Mouse (Mus musculus) liver, embryonic 16.5 days (tissue): ENCODE results near the gene Ppbp. TPM values are rescaled to one million over a fixed set of nuclear protein-coding genes. Genes with fewer than 3 reads are reported as not detected.
A peak's percentile ranks its signal among the peaks of the same experiment; 100 is the strongest.

Experiments used
- ATAC-seq: fragments of 200-750 bp; cut with Nextera tagmentation; 2 replicates; pipeline ENCODE4 v1.8.0; 2017; ENCODE audit warnings: low read depth, mild to moderate bottlenecking, moderate number of reproducible peaks, moderate library complexity
- H3K27ac ChIP-seq: fragments of 300-500 bp; sonication (generic); 2 replicates; pipeline ENCODE4 v1.5.1; 2014; ENCODE audit warnings: mild to moderate bottlenecking, low read length
- H3K27me3 ChIP-seq: fragments of 300-500 bp; sonication (generic); 2 replicates; pipeline ENCODE4 v1.6.1; 2014; ENCODE audit warnings: low read depth, low read length, mixed read lengths; ENCODE audit not compliant: control insufficient read depth, insufficient read depth
- H3K36me3 ChIP-seq: fragments of 300-500 bp; sonication (generic); 2 replicates; pipeline ENCODE4 v1.6.1; 2014; ENCODE audit warnings: mild to moderate bottlenecking; ENCODE audit not compliant: control insufficient read depth, insufficient read depth
- H3K4me1 ChIP-seq: fragments of 300-500 bp; sonication (generic); 2 replicates; pipeline ENCODE4 v1.6.1; 2014; ENCODE audit warnings: low read depth, low read length, mixed read lengths; ENCODE audit not compliant: control insufficient read depth
- H3K4me2 ChIP-seq: fragments of 300-500 bp; sonication (generic); 2 replicates; pipeline ENCODE4 v1.6.1; 2014; ENCODE audit warnings: low read depth, low read length, mixed read lengths
- H3K4me3 ChIP-seq: fragments of 300-500 bp; sonication (generic); 2 replicates; pipeline ENCODE4 v1.5.1; 2014; ENCODE audit warnings: low read depth, mild to moderate bottlenecking, low read length
- H3K9ac ChIP-seq: fragments of 300-500 bp; sonication (generic); 2 replicates; pipeline ENCODE4 v1.6.1; 2014; ENCODE audit warnings: low read depth, low read length
- H3K9me3 ChIP-seq: fragments of 300-500 bp; sonication (generic); replicated peaks from 2 replicates; pipeline ENCODE4 v1.6.1; 2016; ENCODE audit warnings: low read length; ENCODE audit not compliant: control insufficient read depth
- WGBS: fragments of 180-500 bp; shearing (Covaris S2); extraction: QIAGEN DNeasy Blood & Tissue Kit; methylation state at CpG from one replicate; pipeline ENCODE4 v1.1.7; 2014; ENCODE audit not compliant: insufficient replicate concordance; 5-methylcytosine and 5-hydroxymethylcytosine counted together
- polyA plus RNA-seq: library from polyadenylated mRNA; unstranded; fragments of >200 nt; fragmentation: Nextera tagmentation; extraction: Ambion mirVana; gene quantifications from 2 replicates; pipeline ENCODE4 v1.2.1, GENCODE M21; 2015

Ppbp gene
- polyA plus RNA-seq, 1 experiment from 2014 or later, result 133 TPM

DNA sequence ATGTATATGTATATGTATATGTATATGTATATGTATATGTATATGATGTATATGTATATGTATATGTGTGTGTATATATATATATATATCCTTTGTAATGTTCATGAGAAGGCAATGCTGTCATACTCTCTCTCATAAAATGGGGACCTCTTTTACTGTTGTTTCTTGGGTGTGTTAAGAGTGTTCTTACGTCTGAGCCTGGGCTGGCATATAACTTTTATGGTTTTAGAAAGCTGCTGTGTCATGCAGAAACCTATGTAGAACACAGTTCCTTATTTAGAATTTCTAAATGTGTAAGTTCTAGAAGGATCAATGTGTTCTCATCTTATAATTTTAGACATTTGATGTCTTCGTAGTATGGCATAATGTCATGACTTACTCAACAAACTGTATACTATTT, 7.5 kb upstream of the Ppbp start:
- no peak overlapping the region for H3K4me2 ChIP-seq
- 53% methylated on average over 2 of the region's 2 CpGs for WGBS
- H3K36me3 ChIP-seq, result no peaks in the 10 kb centered on the region
- peaks cover 9% of the 10 kb centered on the region for H3K27me3 ChIP-seq
- H3K9me3 ChIP-seq, result no peaks in the 10 kb centered on the region
- no peaks in the 10 kb centered on the region for H3K4me1 ChIP-seq
- H3K9ac ChIP-seq, result no peak overlapping the region
- ATAC-seq, result no peak
- H3K27ac ChIP-seq, result no peak overlapping the region
- H3K4me3 ChIP-seq, result no peak overlapping the region

DNA sequence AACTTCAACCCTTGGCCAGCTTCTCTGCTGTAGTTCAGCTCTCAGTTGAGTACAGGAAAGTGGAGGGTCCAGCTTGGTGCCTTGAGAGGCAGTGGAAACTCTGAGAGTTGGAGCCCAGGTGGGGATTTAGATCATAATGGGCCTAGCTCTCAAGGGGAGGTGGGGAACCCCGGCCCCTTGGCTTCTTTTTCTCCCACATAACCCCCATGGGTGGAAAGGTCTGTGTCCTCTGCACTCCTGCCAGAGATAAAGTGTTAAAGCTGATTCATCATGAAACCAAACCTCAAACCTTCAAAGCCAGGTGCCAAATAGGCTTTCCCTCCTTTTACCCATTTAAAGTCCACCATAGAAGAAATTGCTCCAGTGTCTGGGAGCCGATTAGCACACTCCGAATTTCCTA, 6.5 kb upstream of the Ppbp start:
- no peaks in the 10 kb centered on the region for H3K9me3 ChIP-seq
- H3K4me1 ChIP-seq, result no peaks in the 10 kb centered on the region
- 72% methylated on average over 3 of the region's 3 CpGs for WGBS
- no peak overlapping the region for H3K9ac ChIP-seq
- ATAC-seq, result no peak
- no peaks in the 10 kb centered on the region for H3K36me3 ChIP-seq
- no peak overlapping the region for H3K4me2 ChIP-seq
- peaks cover 9% of the 10 kb centered on the region for H3K27me3 ChIP-seq
- no peak overlapping the region for H3K27ac ChIP-seq
- no peak overlapping the region for H3K4me3 ChIP-seq

DNA sequence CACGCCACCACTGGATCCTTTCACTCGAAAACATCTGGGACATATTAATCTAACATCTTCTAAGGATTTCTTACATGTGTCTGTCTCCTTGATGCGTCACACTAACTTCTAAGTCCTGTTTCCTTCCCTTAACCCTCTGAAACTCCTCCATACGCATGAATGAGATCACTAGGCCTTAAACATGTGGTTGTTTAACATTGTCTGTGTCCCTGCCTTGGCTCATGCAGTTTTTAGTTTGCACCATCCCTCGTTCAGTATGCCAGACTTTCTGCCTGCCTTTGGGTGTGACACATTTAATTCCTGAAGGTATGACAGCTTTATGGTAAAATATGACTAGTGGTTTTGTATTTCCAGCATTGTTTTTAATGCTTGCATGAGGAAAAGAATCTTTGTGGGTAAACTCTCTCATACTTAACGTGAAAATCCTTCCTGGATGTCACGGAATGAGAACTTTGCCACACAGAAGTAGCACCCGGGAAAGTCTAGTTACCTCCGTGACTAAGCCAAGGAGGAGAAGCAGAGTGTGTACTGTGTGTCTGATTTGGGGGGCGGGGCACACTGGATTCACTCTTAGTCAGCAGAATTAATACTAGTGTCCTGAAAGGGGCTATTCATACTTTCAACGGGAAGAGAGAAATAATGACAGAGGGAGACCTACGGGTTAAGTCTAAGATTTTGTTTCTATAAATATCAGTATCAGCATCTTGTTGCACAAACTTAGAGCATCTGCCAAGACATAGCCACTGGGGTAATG, 4.2 kb upstream of the Ppbp start:
- 64% methylated on average over 12 of the region's 12 CpGs for WGBS
- Histone ChIP-seq H3K36me3 (no peaks in the 10 kb centered on the region), H3K27me3 (peaks cover 8% of the 10 kb centered on the region), H3K9me3 (no peaks in the 10 kb centered on the region), H3K4me3 (no peak overlapping the region), H3K9ac (no peak overlapping the region), H3K4me2 (no peak overlapping the region), H3K27ac (no peak overlapping the region), H3K4me1 (no peaks in the 10 kb centered on the region)
- no peak for ATAC-seq

DNA sequence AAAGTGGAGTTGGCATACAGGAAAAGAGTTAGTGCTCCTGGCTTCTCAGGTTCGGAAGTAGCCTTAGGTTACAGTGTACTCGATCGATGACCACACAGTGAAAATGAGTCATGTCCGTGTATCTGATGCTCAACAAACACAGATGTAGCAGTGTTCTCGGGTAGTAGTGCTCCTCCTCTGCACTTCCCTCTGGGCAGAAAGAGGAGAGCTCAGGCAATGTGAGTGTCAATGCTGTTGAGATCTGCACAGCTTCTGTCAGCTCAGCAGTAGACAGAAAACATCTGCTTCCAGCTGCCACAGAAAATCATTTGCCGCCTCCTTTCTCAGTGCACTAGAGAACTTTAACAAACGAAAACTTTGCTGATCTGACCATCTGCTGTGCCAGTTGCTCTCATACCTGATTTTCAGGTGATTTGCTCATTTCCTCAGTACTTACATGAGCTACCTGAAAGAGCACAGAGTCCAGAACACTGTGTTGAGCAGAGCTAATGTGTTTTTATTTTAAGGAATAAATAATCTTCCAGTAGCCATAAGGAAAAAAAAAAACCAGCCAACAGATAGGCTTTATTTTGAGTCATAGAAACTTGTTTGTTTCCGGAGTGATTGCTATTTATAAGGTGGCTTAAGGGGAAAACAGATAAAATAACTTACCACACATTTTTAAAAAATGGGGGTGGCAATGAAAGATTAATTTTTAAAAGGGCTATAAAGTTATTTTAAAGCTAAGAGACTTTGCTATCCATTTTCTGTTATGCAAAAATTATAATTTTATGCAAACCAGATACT, 2.3 kb upstream of the Ppbp start:
- ATAC-seq, result no peak
- Histone ChIP-seq H3K4me2 (no peak overlapping the region), H3K4me3 (no peak overlapping the region), H3K9ac (no peak overlapping the region), H3K27ac (no peak overlapping the region), H3K4me1 (no peaks in the 10 kb centered on the region), H3K27me3 (no peaks in the 10 kb centered on the region), H3K36me3 (no peaks in the 10 kb centered on the region), H3K9me3 (no peaks in the 10 kb centered on the region)
- 43% methylated on average over 8 of the region's 8 CpGs for WGBS

DNA sequence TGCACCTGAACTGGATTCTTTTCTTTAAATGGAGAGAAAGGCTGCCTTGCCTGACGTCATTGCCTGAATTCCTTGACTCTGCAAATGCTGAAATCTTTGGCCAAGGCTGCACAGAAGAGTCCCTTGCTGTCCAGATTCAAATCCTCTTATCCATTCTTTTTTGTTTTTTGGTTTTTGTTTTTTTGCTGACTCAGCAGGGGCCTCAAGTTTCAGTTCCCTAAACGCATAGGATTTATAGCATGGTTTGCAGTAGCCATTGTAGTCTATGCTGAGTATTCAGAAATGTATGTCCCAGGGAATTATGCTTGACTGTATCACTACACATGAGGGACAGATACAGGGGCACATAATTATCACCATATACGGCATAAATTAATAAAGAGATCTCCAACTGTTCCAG, 3.1 kb downstream of the Ppbp start:
- no peaks in the 10 kb centered on the region for H3K4me1 ChIP-seq
- 32% methylated on average over 3 of the region's 3 CpGs for WGBS
- ATAC-seq, result no peak
- no peak overlapping the region for H3K4me2 ChIP-seq
- H3K9ac ChIP-seq, result no peak overlapping the region
- no peak overlapping the region for H3K4me3 ChIP-seq
- H3K27me3 ChIP-seq, result no peaks in the 10 kb centered on the region
- no peaks in the 10 kb centered on the region for H3K36me3 ChIP-seq
- H3K9me3 ChIP-seq, result no peaks in the 10 kb centered on the region
- no peak overlapping the region for H3K27ac ChIP-seq

DNA sequence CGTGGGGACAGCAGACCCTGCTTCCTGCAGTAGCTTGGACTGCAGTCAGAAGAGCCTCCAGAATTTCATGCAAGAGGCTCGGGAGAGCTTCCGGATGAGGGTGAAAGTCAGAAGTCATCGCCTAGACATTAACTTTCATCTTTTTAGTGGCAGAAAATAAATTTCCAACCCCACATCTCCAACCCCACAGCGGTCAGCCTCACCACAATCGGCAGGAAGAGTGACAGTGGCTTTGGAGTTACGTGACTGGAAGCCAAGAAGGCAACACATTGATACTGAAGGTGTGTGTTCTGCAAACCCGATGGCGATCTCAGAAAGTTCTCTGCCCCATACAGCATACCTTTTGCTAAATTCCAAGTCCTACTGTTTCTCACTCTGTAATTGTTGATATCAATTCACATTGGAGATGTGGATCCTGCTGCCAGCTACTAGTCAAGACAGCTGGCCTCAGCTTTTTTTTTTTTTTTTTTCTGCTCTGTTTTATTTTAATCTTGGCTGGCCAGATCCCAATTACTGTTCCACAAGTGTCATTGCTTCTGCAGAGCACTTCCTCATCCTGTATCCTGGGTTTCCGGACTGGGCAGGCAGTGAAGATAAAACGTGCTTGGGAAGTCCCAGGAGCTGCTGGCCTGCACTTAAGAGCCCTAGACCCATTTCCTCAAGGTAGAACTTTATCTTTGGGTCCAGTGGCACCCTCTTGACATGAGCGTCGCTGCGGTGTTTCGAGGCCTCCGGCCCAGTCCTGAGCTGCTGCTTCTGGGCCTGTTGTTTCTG, 3.7 kb downstream of the Ppbp start, which contains the start of gene Pf4:
TSS of gene Pf4 (plus strand) at position 556 of the 774 bp plus-strand sequence.
- H3K27me3 ChIP-seq, result no peaks in the 10 kb centered on the region
- no peak within 1 kb of the TSS for H3K9ac ChIP-seq
- peak; percentile 62 for ATAC-seq
- H3K4me2 ChIP-seq, result peak within 1 kb of the TSS; percentile 20; the same call in 1 of the 2 replicates
- no peaks in the 10 kb centered on the region for H3K4me1 ChIP-seq
- H3K36me3 ChIP-seq, result no peaks in the 10 kb centered on the region
- no peaks in the 10 kb centered on the region for H3K9me3 ChIP-seq
- WGBS, result 13% methylated on average over 16 of the region's 16 CpGs
- no peak within 1 kb of the TSS for H3K4me3 ChIP-seq
- no peak within 1 kb of the TSS for H3K27ac ChIP-seq

DNA sequence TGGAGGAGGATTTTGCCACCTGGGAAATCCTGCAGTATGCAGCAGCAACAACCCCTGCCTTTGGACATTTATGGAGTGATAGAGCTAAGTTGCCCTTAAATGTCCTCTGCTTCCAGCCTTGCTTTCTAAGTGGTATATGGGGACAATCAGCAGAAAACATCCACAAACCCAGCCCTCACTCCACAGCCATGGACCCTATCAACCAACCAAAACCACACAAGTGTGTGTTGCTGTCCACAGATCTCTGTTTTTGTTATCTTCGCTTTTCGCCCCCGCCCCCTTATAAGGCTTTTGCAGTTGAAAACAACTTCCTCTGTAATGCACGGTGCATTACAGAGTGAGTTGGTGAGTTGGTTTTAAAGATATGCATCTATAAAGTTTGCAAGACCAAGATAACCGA, 7.2 kb downstream of the Ppbp start:
- Histone ChIP-seq H3K9me3 (no peaks in the 10 kb centered on the region), H3K4me3 (no peak overlapping the region), H3K9ac (no peak overlapping the region), H3K36me3 (no peaks in the 10 kb centered on the region), H3K27ac (no peak overlapping the region), H3K4me2 (no peak overlapping the region), H3K4me1 (no peaks in the 10 kb centered on the region), H3K27me3 (no peaks in the 10 kb centered on the region)
- ATAC-seq, result peak; percentile 66
- 15% methylated on average over 5 of the region's 5 CpGs for WGBS

DNA sequence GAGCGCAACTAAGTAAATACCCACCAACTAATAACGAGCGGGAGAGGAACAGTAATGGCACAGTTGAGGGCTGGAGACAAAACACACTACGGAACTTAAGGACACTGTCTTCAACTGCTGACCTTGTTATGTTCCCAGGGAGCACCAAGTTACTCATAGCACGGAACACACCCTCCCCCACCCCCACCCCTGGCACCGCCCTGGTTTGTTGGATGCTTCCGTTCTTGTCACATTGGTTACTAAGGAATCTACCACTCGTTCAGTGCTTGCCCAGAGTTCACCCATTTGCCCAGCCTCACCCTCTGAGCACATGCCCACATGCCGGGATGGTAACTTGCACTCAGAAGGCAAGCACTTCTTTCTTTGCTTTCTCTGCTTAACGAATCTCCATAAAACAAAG, 9.3 kb downstream of the Ppbp start:
- H3K4me3 ChIP-seq, result no peak overlapping the region
- H3K4me2 ChIP-seq, result no peak overlapping the region
- no peaks in the 10 kb centered on the region for H3K4me1 ChIP-seq
- H3K27ac ChIP-seq, result no peak overlapping the region
- no peak overlapping the region for H3K9ac ChIP-seq
- H3K9me3 ChIP-seq, result no peaks in the 10 kb centered on the region
- WGBS, result 75% methylated on average over 10 of the region's 10 CpGs
- H3K27me3 ChIP-seq, result no peaks in the 10 kb centered on the region
- no peak for ATAC-seq
- no peaks in the 10 kb centered on the region for H3K36me3 ChIP-seq
